Mouse (Mus musculus): ENCODE results near the gene Ebf4. TPM values are rescaled to one million over a fixed set of nuclear protein-coding genes. Genes with fewer than 3 reads are reported as not detected.
A peak's percentile ranks its signal among the peaks of the same experiment; 100 is the strongest.

The Ebf4 gene
- polyA plus RNA-seq, 1 experiment from 2014 or later, result 0.91 TPM

GRCm38 (mm10) chr2:130386212-130386611 is 91.2 kb downstream of the Ebf4 start:
- WGBS, result 50% methylated on average over 1 of the region's 1 CpGs

GRCm38 (mm10) chr2:130388796-130389195 is 93.8 kb downstream of the Ebf4 start:
- Histone ChIP-seq H3K4me2 (no peak overlapping the region), H3K36me3 (peaks cover 19% of the 10 kb centered on the region), H3K27me3 (replicated peaks) (peaks cover 4% of the 10 kb centered on the region; the same call in 1 of the 2 replicates), H3K9ac (no peak overlapping the region), H3K9me3 (replicated peaks) (0 out of 2 replicates have a peak, but pooled peaks cover 5% of the 10 kb centered on the region), H3K4me3 (no peak overlapping the region), H3K27ac (ENCODE audit: poor library complexity, severe bottlenecking) (no peak overlapping the region), H3K4me1 (replicated peaks) (no peaks in the 10 kb centered on the region)
- WGBS, result 72% methylated on average over 2 of the region's 2 CpGs
- no peak for ATAC-seq (ENCODE audit: insufficient number of reproducible peaks, low FRiP score)

More at GRCm38 (mm10) chr2:130386212-130386611, 91.2 kb downstream of the Ebf4 start:
- Histone ChIP-seq H3K36me3 (no peaks in the 10 kb centered on the region; the same call in 1 of the 2 replicates), H3K4me2 (no peak overlapping the region), H3K4me3 (no peak overlapping the region), H3K4me1 (replicated peaks) (no peaks in the 10 kb centered on the region), H3K9me3 (replicated peaks) (0 out of 2 replicates have a peak, but pooled peaks cover 5% of the 10 kb centered on the region), H3K27me3 (replicated peaks) (peaks cover 14% of the 10 kb centered on the region), H3K27ac (ENCODE audit: poor library complexity, severe bottlenecking) (no peak overlapping the region), H3K9ac (no peak overlapping the region)
- no peak for ATAC-seq (ENCODE audit: insufficient number of reproducible peaks, low FRiP score)

GRCm38 (mm10) chr2:130390993-130391625 is 96.1 kb downstream of the Ebf4 start:
- H3K4me3 ChIP-seq, result no peak overlapping the region
- peaks cover 33% of the 10 kb centered on the region for H3K36me3 ChIP-seq
- no peaks in the 10 kb centered on the region for H3K4me1 ChIP-seq (replicated peaks)
- H3K9ac ChIP-seq, result no peak overlapping the region
- H3K27me3 ChIP-seq (replicated peaks), result peaks cover 3% of the 10 kb centered on the region; the same call in 1 of the 2 replicates
- no peaks in the 10 kb centered on the region for H3K9me3 ChIP-seq (replicated peaks)
- H3K4me2 ChIP-seq, result no peak overlapping the region
- ATAC-seq (ENCODE audit: insufficient number of reproducible peaks, low FRiP score), result no peak
- WGBS, result 78% methylated on average over 11 of the region's 11 CpGs
- H3K27ac ChIP-seq (ENCODE audit: poor library complexity, severe bottlenecking), result no peak overlapping the region

- H3K9ac ChIP-seq, result no peak overlapping the region
- peaks cover 33% of the 10 kb centered on the region for H3K36me3 ChIP-seq
- H3K4me1 ChIP-seq (replicated peaks), result 0 out of 2 replicates have a peak, but pooled peaks cover 2% of the 10 kb centered on the region
- WGBS, result 77% methylated on average over 3 of the region's 3 CpGs
- no peaks in the 10 kb centered on the region for H3K9me3 ChIP-seq (replicated peaks)
- H3K27ac ChIP-seq (ENCODE audit: poor library complexity, severe bottlenecking), result no peak overlapping the region
- no peak overlapping the region for H3K4me3 ChIP-seq
- H3K27me3 ChIP-seq (replicated peaks), result no peaks in the 10 kb centered on the region
- no peak for ATAC-seq (ENCODE audit: insufficient number of reproducible peaks, low FRiP score)
- no peak overlapping the region for H3K4me2 ChIP-seq
Observed at GRCm38 (mm10) chr2:130392836-130393235, 97.9 kb downstream of the Ebf4 start.

- 87% methylated on average over 11 of the region's 11 CpGs for WGBS
- no peak for ATAC-seq (ENCODE audit: insufficient number of reproducible peaks, low FRiP score)
- no peak overlapping the region for H3K4me2 ChIP-seq
- H3K27me3 ChIP-seq (replicated peaks), result 0 out of 2 replicates have a peak, but pooled peaks cover 8% of the 10 kb centered on the region
- no peak overlapping the region for H3K4me3 ChIP-seq
- H3K4me1 ChIP-seq (replicated peaks), result 0 out of 2 replicates have a peak, but pooled peaks cover 6% of the 10 kb centered on the region
- H3K27ac ChIP-seq (ENCODE audit: poor library complexity, severe bottlenecking), result no peak overlapping the region
- no peak overlapping the region for H3K9ac ChIP-seq
- H3K9me3 ChIP-seq (replicated peaks), result no peaks in the 10 kb centered on the region
- peaks cover 33% of the 10 kb centered on the region for H3K36me3 ChIP-seq
Observed at GRCm38 (mm10) chr2:130395696-130396095, 100.7 kb downstream of the Ebf4 start.

GRCm38 (mm10) chr2:130397186-130397985 is 102.4 kb downstream of the Ebf4 start, which contains the start of gene Cpxm1:
Gene Cpxm1, minus strand, starts transcription at chr2:130397574.
- WGBS, result under 1% methylated on average over 36 of the region's 53 CpGs

GRCm38 (mm10) chr2:130398091-130398490 is 103.1 kb downstream of the Ebf4 start:
- Histone ChIP-seq H3K36me3 (peaks cover 20% of the 10 kb centered on the region), H3K27ac (ENCODE audit: poor library complexity, severe bottlenecking) (no peak overlapping the region), H3K4me3 (peak overlapping the region; percentile 72), H3K27me3 (replicated peaks) (0 out of 2 replicates have a peak, but pooled peaks cover 8% of the 10 kb centered on the region), H3K4me1 (replicated peaks) (0 out of 2 replicates have a peak, but pooled peaks cover 6% of the 10 kb centered on the region), H3K9ac (peak overlapping the region; percentile 81; the same call in 1 of the 2 replicates), H3K9me3 (replicated peaks) (no peaks in the 10 kb centered on the region), H3K4me2 (peak overlapping the region; percentile 96)
- 11% methylated on average over 14 of the region's 14 CpGs for WGBS
- ATAC-seq (ENCODE audit: insufficient number of reproducible peaks, low FRiP score), result no peak

More at GRCm38 (mm10) chr2:130397186-130397985, 102.4 kb downstream of the Ebf4 start, which contains the start of gene Cpxm1:
- Histone ChIP-seq H3K9me3 (replicated peaks) (no peaks in the 10 kb centered on the region), H3K9ac (peak within 1 kb of the TSS; percentile 81), H3K4me2 (peak within 1 kb of the TSS; percentile 96), H3K36me3 (peaks cover 25% of the 10 kb centered on the region), H3K4me1 (replicated peaks) (0 out of 2 replicates have a peak, but pooled peaks cover 6% of the 10 kb centered on the region), H3K4me3 (peak within 1 kb of the TSS; percentile 72), H3K27me3 (replicated peaks) (0 out of 2 replicates have a peak, but pooled peaks cover 8% of the 10 kb centered on the region), H3K27ac (ENCODE audit: poor library complexity, severe bottlenecking) (0 out of 2 replicates have a peak within 1 kb of the TSS, but pooled peaks have one; percentile 32)
- ATAC-seq (ENCODE audit: insufficient number of reproducible peaks, low FRiP score), result peak; percentile 85

- WGBS, result 82% methylated on average over 1 of the region's 1 CpGs
- Histone ChIP-seq H3K9ac (no peak overlapping the region), H3K36me3 (0 out of 2 replicates have a peak, but pooled peaks cover 4% of the 10 kb centered on the region), H3K4me3 (no peak overlapping the region), H3K27me3 (replicated peaks) (0 out of 2 replicates have a peak, but pooled peaks cover 8% of the 10 kb centered on the region), H3K27ac (ENCODE audit: poor library complexity, severe bottlenecking) (no peak overlapping the region), H3K4me1 (replicated peaks) (0 out of 2 replicates have a peak, but pooled peaks cover 6% of the 10 kb centered on the region), H3K9me3 (replicated peaks) (no peaks in the 10 kb centered on the region), H3K4me2 (no peak overlapping the region)
- no peak for ATAC-seq (ENCODE audit: insufficient number of reproducible peaks, low FRiP score)
Observed at GRCm38 (mm10) chr2:130400046-130400445, 105.1 kb downstream of the Ebf4 start.

GRCm38 (mm10) chr2:130401891-130402290 is 106.9 kb downstream of the Ebf4 start:
- Histone ChIP-seq H3K9me3 (replicated peaks) (no peaks in the 10 kb centered on the region), H3K36me3 (no peaks in the 10 kb centered on the region)
- ATAC-seq (ENCODE audit: insufficient number of reproducible peaks, low FRiP score), result no peak

GRCm38 (mm10) chr2:130404939-130405338 is 110.0 kb downstream of the Ebf4 start, which contains the start of the genes Gm28372 and 1700020A23Rik:
Gene Gm28372, plus strand, starts transcription at chr2:130405239.
Gene 1700020A23Rik, plus strand, starts transcription at chr2:130405259.
- Histone ChIP-seq H3K27ac (ENCODE audit: poor library complexity, severe bottlenecking) (no peak within 1 kb of the TSS), H3K27me3 (replicated peaks) (0 out of 2 replicates have a peak, but pooled peaks cover 8% of the 10 kb centered on the region), H3K4me3 (no peak within 1 kb of the TSS), H3K4me1 (replicated peaks) (no peaks in the 10 kb centered on the region), H3K4me2 (no peak within 1 kb of the TSS), H3K9ac (no peak within 1 kb of the TSS), H3K36me3 (no peaks in the 10 kb centered on the region), H3K9me3 (replicated peaks) (no peaks in the 10 kb centered on the region)
- 87% methylated on average over 1 of the region's 1 CpGs for WGBS
- no peak for ATAC-seq (ENCODE audit: insufficient number of reproducible peaks, low FRiP score)

More at GRCm38 (mm10) chr2:130401891-130402290, 106.9 kb downstream of the Ebf4 start:
- Histone ChIP-seq H3K27me3 (replicated peaks) (0 out of 2 replicates have a peak, but pooled peaks cover 16% of the 10 kb centered on the region), H3K27ac (ENCODE audit: poor library complexity, severe bottlenecking) (no peak overlapping the region), H3K4me1 (replicated peaks) (0 out of 2 replicates have a peak, but pooled peaks cover 6% of the 10 kb centered on the region), H3K4me2 (no peak overlapping the region), H3K9ac (no peak overlapping the region), H3K4me3 (no peak overlapping the region)
- 70% methylated on average over 4 of the region's 4 CpGs for WGBS
